Mouse (Mus musculus) G1E-ER4 (cell line): ENCODE measurements around the gene Fryl. TPM values are rescaled to one million over a fixed set of nuclear protein-coding genes. Genes with fewer than 3 reads are reported as not detected.

Source experiments
- GATA1 ChIP-seq: IDR thresholded peaks from one replicate; pipeline ENCODE4 v1.8.0; 2012; ENCODE audit warnings: low read length, inconsistent platforms
- polyA plus RNA-seq: library from polyadenylated mRNA; stranded (reverse); fragments of >175 nt; gene quantifications from 2 replicates; pipeline ENCODE4 v1.2.3, GENCODE M21; 2012

Fryl gene
- polyA plus RNA-seq = 125 and 134 TPM in 2 replicates

DNA sequence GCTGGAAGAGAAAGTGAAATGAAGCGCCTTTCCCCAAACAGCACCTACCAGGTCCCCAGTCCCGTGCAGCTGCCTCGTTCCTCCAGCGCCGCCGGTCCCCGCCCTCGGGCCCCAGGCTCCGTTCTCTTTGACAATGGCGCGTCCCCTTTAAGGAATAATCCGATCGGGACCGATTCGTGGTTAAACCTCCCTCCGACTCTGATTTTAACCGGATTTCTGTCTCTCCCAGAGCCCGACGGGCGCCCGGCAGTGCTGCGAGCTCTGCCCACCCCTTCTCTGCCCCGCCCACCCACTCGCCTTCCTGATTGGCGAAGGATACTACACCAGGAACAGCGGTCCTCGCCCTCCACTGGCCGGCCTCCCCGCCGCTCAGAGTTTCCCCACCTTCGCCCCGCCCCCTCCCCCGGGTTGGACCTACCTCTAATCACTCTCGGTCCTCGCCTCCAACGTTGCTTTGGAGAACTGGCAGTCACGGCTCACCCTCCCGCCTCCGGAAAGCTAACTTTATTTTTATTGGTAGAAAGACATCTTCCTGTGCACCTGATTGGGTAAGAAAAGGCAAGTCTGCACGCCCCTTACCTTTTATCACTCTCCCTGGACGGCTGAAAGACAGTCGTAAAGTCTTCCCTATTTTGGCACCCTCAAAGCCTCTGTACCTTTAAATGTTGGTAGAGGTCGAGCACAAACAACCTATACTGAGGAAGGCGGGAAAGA is at the start of gene Fryl:
Gene Fryl, minus strand, starts transcription at position 268 of the 714 bp plus-strand sequence.
- no peak for TF ChIP-seq GATA1

DNA sequence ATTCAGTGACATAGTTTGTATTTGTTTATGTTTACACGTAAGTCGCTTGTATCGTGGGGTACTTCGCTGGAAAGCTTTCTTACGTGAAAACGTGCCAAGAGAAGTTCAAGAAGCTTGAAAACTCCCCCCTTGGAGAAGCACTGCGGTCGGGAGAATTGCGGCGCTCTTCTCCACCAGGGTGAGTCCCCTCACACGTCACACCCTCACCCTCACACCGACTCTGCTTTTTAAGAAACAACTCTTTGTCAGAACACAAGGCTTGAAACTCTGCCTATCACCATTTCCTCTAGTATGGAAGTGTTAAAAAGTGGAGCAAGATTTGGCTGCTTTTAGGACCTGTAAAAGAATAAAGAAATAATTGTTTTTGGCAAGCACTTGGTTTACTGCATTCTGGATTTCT is 48.1 kb upstream of the Fryl start:
- TF ChIP-seq GATA1 = no peak

GRCm38 (mm10) chr5:73301601-73302307 is 45.3 kb upstream of the Fryl start:
- TF ChIP-seq GATA1 = no peak

DNA sequence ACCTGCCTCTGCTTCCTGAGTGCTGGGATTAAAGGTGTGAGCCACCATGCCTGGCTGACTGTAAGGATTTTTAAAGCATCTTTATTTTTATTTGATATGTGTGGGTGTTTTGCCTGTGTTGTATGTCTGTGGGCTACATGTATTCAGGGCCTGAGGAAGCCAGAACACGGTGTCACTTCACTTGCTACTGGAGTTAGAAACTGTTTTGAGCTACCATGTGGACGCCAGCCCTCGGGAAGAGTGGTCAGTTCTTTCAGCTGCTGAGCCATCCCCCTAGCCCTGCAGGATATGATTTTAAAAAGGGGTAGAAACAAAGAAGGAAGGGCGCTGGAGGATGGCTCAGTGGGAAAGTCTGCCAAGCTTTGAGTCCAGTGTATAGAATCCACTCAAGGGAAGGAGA is 39.5 kb upstream of the Fryl start:
- no peak for TF ChIP-seq GATA1

DNA sequence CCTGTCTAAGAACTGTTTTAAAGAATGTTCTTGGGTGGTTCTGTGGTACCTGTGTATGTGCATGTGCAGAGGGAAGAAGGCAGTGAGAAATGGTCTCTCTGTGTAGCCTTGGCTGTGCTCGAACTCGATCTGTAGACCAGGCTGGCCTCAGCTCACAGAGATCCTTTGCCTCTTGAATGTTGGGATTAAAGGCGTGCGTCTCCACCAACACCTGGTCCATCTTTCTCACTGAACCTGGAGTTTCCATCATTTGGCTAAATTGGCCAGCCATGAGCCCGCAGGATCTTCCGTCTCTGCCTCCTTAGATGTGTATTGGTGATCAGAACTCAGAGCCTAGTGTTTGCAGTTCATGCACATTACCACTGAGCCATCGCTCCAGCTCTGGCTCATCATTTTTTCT is 38.6 kb upstream of the Fryl start:
- TF ChIP-seq GATA1 = no peak

DNA sequence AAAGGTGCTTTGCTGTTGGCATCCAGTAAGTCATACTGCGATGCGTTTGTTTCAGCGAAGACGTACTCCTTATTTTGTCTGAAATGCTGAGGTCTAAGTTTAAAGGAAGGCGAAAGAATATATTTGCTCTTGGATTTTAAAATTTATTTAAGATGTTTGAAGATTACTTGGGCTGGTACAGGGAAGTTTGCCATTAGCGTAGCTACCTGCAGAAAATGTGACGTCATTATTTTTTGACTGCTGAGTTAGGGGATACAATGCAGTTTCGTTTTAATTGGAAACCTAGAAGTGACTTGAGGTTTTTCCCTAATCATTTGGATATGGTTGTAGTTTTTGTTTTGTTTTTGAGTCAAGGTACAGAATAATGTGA is 37.0 kb upstream of the Fryl start:
- no peak for TF ChIP-seq GATA1

DNA sequence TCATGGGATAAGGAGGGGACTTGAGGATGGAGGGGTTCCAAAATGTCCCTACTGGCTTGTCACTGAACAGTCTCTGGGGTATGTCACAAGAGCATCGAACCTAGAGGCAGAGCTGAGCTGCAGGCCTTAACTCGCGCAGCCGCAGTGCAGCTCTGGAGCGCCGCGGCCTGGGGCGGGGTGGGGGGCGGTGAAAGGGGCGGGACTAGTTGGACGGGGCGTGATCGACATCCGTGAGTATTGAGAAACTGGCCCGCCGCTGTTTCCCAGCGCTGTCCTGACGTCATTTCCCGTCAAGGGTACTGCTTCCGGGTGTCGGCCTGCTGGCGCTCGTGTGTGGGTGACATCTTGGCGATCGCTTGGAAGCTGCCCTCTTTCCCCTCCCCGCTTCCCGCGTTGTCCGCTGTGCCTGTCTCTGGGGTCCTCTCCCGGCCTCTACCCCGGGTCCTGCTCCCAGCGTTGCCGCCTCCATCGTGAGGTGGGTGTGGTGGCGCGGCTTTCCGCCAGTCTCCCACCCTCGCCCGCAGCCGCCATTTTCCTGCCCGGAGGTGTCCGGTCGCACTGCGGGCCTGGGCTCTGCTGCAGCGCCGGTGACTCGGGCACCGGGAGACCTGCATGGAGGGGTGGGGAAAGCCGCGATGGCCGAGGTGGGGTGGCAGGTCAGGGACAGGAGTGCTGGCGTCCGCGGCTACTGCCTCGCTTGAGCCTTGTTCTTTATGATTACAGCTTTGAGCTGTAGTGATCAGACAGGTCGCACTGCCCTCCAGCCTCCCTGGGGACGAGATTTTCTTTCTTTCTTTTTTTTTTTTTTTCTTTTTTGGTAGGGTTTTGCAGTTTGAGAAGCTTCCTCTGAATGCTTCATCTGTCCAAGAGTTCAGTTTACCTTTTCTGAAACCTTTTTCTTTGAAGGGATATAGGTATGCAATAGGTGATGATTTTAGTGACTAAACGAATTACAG is 36.4 kb upstream of the Fryl start, which contains the start of gene Ociad1:
Gene Ociad1, plus strand, starts transcription at position 283 of the 956 bp plus-strand sequence.
- no peak for TF ChIP-seq GATA1

- TF ChIP-seq GATA1 = no peak
Measured at GRCm38 (mm10) chr5:73289900-73290299, 33.5 kb upstream of the Fryl start.

DNA sequence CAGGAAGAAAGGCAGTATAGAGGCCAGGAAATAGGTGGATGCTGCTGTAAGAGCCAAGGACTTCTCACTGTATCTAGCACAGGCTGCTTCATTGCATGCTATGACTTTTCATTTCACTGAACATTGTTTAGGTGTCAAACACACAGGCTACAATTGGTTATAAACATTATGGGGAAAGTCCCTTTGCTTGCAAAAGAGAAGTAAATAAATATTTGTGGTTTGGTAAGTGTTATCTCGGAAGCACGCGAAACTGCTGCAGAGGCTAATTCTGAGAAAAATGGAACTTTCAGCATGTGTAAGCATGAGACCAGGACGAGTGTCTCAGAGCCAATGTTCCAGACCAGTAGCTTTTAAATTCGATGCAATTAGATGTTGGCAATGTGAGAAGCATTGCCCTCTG is 30.2 kb upstream of the Fryl start:
- peak; percentile 41 for TF ChIP-seq GATA1

- TF ChIP-seq GATA1 = no peak
Measured at GRCm38 (mm10) chr5:73285470-73285978, 29.1 kb upstream of the Fryl start.

- no peak for TF ChIP-seq GATA1
Measured at GRCm38 (mm10) chr5:73284046-73284445, 27.6 kb upstream of the Fryl start.

DNA sequence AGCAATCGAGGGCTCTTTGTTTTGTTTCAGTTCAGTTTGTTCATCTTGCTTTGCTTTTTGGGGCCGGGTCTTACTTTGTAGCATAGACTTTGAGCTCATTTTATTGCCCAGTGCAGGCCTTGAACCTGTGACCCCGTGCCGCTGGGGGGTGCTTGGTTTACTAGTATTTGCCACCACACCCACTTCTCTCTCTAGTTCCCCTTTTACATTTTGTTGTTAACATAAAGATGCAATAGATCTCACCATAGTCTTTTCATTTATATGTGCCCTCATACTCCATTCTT is 24.1 kb upstream of the Fryl start:
- TF ChIP-seq GATA1 = no peak

- TF ChIP-seq GATA1 = no peak
Measured at GRCm38 (mm10) chr5:73279732-73280566, 23.5 kb upstream of the Fryl start.

- no peak for TF ChIP-seq GATA1
Measured at GRCm38 (mm10) chr5:73279190-73279589, 22.8 kb upstream of the Fryl start.

GRCm38 (mm10) chr5:73274941-73275340 is 18.5 kb upstream of the Fryl start:
- no peak for TF ChIP-seq GATA1
